Mouse (Mus musculus): ENCODE measurements around the gene Plet1.

DNA sequence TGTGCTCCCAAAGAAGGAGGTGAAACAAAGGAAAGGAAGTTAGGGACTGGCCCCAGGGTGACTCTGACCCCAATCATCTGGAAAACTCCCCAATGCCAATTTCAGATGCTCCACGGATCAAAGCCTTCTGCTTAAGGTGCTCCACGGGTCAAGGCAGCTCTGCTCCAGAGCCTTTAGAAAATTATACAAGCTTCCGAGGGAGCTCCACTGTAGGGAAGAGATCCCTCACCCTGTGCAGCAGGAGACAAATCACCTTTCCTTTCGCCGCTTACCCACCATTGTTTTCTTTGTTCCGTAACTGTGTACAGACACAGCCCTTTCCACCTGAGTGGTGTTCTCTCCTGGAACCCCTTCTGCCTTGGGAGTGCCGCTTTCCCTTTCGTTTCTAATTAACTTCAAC lies 18.6 kb upstream of the Plet1 start:
- TF ChIP-seq CTCF (conservative IDR thresholded peaks at IDR 0.05; ENCODE audit: low read length): no peak
- TF ChIP-seq NANOG (IDR thresholded peaks at IDR 0.05; ENCODE audit: borderline replicate concordance, low read length): no peak
- TF ChIP-seq POU5F1 (IDR thresholded peaks at IDR 0.05; ENCODE audit: borderline replicate concordance, low read length): no peak
